Mouse (Mus musculus): Measurements from ENCODE around the gene Far2. TPM values are rescaled to one million over a fixed set of nuclear protein-coding genes. Genes with fewer than 3 reads are reported as not detected.

Far2 gene
- polyA plus RNA-seq, 1 experiment from 2014 or later = 2.1 TPM

DNA sequence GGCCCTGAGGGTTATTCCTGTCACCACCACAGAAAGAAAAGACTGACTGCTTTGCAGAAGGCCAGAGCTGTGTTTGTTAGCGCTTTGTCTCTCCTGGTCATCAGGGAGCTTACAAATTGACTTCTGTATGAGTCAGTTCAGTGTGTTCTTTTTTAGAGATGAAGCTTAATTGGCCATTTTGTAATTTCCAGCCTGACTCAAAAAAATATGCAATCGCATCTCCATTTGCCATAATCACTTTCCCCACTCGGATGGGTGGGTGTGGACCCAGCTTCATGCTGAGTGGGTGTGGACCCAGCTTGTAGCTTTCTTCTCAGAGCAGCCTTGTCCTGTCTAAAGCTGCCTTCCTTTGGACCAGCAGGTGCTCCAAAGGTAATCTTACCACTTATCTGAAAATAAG lies 26.5 kb downstream of the Far2 start:
- Histone ChIP-seq H3K27ac (ENCODE audit: low read depth, low read length) (no peak overlapping the region), H3K4me1 (ENCODE audit: control insufficient read depth, insufficient read depth, low read length) (no peaks in the 10 kb centered on the region), H3K4me2 (no peak overlapping the region), H3K36me3 (ENCODE audit: control insufficient read depth, insufficient read depth, low read length) (no peaks in the 10 kb centered on the region), H3K9me3 (ENCODE audit: control insufficient read depth, low read length) (no peaks in the 10 kb centered on the region), H3K9ac (ENCODE audit: low read length) (no peak overlapping the region), H3K4me3 (ENCODE audit: low read depth, low read length) (no peak overlapping the region), H3K27me3 (ENCODE audit: control insufficient read depth, insufficient read depth, low read length) (no peaks in the 10 kb centered on the region)
- 73% methylated on average over 3 of the region's 3 CpGs for WGBS
- ATAC-seq (ENCODE audit: low FRiP score) = no peak
- no peak for DNase-seq (ENCODE audit: low spot score, missing footprints)

DNA sequence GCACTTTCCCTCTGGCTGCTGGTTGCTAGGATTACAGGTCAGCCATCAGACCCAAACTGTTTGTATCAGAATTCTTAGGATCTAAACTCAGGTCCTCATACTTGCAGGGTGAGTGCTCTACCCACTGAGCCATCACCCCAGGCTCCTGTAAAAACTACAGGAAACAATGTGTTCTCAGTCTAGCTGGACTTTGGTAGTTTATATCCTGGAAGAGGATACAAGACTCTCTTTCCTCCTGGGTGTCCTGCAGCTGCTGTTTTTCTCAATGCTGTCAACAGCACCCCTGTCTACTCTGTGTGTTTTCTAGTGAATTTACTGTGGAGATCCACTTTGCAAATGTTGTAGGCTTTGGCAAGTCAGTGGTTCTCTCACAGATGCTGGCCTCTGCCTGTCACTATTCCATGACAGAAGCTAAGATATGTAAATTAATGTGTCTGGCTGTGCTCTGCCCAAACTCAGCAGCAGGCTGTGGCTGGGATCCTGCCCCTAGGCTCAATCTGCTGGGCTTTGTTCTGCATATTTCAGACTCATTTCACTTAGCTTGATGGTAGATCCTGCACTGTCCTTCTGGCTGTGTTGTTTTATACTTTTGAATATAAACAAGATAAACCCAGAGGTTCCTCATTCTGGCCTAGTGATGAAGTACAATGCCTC lies 27.3 kb downstream of the Far2 start:
- ATAC-seq (ENCODE audit: low FRiP score) = 0 out of 2 replicates have a peak, but pooled peaks have one; percentile 40
- H3K9me3 ChIP-seq (ENCODE audit: control insufficient read depth, low read length) = no peaks in the 10 kb centered on the region
- no peaks in the 10 kb centered on the region for H3K27me3 ChIP-seq (ENCODE audit: control insufficient read depth, insufficient read depth, low read length)
- H3K4me1 ChIP-seq (ENCODE audit: control insufficient read depth, insufficient read depth, low read length) = no peaks in the 10 kb centered on the region
- H3K9ac ChIP-seq (ENCODE audit: low read length) = no peak overlapping the region
- no peak overlapping the region for H3K4me3 ChIP-seq (ENCODE audit: low read depth, low read length)
- no peak overlapping the region for H3K27ac ChIP-seq (ENCODE audit: low read depth, low read length)
- DNase-seq (ENCODE audit: low spot score, missing footprints) = no peak
- H3K4me2 ChIP-seq = no peak overlapping the region
- H3K36me3 ChIP-seq (ENCODE audit: control insufficient read depth, insufficient read depth, low read length) = no peaks in the 10 kb centered on the region

DNA sequence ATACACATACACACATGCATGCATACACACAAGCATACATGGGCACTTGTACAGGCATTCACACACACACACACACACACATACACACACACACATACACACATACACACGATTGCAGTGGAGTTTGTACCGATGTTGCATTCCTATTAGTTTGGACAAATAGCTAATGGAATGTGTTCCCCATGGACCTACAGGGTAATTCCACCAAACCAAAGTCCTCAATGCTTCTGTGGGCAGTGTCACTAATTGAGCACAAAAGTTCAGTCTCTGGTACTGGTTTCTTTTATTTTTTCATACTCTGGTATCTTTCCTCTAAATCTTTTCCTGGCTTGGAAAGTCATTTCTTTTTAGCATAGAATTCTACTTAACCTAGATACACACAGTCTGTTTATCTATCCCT lies 36.8 kb downstream of the Far2 start:
- WGBS = 89% methylated on average over 2 of the region's 2 CpGs
- no peak for ATAC-seq (ENCODE audit: low FRiP score)

DNA sequence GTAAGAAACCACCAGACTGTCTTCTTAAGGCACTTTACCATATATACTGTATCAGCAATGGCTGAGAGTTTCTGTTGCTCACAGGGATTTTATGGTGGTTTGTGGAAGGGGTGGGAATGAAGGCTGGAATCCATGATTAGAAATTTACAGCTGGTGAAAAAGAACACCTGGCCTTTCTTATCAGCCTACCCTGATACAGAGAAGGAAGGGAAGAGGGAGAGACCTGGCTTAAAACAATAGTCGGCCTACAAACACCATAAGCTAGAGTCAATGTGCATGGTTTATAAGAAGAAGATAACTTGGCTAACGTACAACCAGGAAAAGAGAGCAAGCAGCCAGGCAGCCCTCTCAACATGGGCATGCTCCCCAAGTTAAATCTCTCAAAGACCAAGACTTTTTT lies 37.3 kb downstream of the Far2 start:
- ATAC-seq (ENCODE audit: low FRiP score) = no peak
- no peaks in the 10 kb centered on the region for H3K4me1 ChIP-seq (ENCODE audit: control insufficient read depth, insufficient read depth, low read length)

More for the DNA sequence above, 36.8 kb downstream of the Far2 start:
- Histone ChIP-seq H3K36me3 (ENCODE audit: control insufficient read depth, insufficient read depth, low read length) (no peaks in the 10 kb centered on the region), H3K27me3 (ENCODE audit: control insufficient read depth, insufficient read depth, low read length) (no peaks in the 10 kb centered on the region), H3K27ac (ENCODE audit: low read depth, low read length) (no peak overlapping the region), H3K9ac (ENCODE audit: low read length) (no peak overlapping the region), H3K4me3 (ENCODE audit: low read depth, low read length) (no peak overlapping the region), H3K4me2 (no peak overlapping the region), H3K9me3 (ENCODE audit: control insufficient read depth, low read length) (no peaks in the 10 kb centered on the region), H3K4me1 (ENCODE audit: control insufficient read depth, insufficient read depth, low read length) (no peaks in the 10 kb centered on the region)
- DNase-seq (ENCODE audit: low spot score, missing footprints) = no peak

DNA sequence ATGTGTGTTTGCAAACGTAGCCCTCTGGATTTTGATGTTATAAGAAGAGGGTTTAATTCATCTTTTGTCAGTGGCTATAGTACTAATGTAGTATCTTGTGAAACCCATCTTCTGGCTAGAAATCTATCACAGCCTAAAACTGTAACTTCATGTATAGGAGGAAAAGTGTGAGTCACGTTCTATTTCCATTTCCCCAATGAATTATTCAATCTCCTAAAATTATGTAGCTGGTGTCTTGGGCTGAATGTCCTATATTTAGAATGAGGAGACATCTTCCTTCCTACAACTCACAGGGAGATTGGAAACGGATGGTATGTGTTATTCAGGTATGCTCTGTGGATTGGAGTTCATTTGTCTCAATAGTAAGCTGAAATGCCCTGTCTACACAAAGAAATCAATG lies 50.0 kb downstream of the Far2 start:
- no peak for ATAC-seq (ENCODE audit: low FRiP score)
- no peak overlapping the region for H3K4me3 ChIP-seq (ENCODE audit: low read depth, low read length)
- H3K9ac ChIP-seq (ENCODE audit: low read length) = no peak overlapping the region
- no peaks in the 10 kb centered on the region for H3K27me3 ChIP-seq (ENCODE audit: control insufficient read depth, insufficient read depth, low read length)
- no peaks in the 10 kb centered on the region for H3K4me1 ChIP-seq (ENCODE audit: control insufficient read depth, insufficient read depth, low read length)
- WGBS = 83% methylated on average over 3 of the region's 3 CpGs
- H3K36me3 ChIP-seq (ENCODE audit: control insufficient read depth, insufficient read depth, low read length) = no peaks in the 10 kb centered on the region
- no peak for DNase-seq (ENCODE audit: low spot score, missing footprints)
- H3K4me2 ChIP-seq = no peak overlapping the region
- no peak overlapping the region for H3K27ac ChIP-seq (ENCODE audit: low read depth, low read length)
- no peaks in the 10 kb centered on the region for H3K9me3 ChIP-seq (ENCODE audit: control insufficient read depth, low read length)

More for the DNA sequence above, 37.3 kb downstream of the Far2 start:
- Histone ChIP-seq H3K27ac (ENCODE audit: low read depth, low read length) (no peak overlapping the region), H3K36me3 (ENCODE audit: control insufficient read depth, insufficient read depth, low read length) (no peaks in the 10 kb centered on the region), H3K9me3 (ENCODE audit: control insufficient read depth, low read length) (no peaks in the 10 kb centered on the region), H3K4me3 (ENCODE audit: low read depth, low read length) (no peak overlapping the region), H3K9ac (ENCODE audit: low read length) (no peak overlapping the region), H3K4me2 (no peak overlapping the region), H3K27me3 (ENCODE audit: control insufficient read depth, insufficient read depth, low read length) (no peaks in the 10 kb centered on the region)
- WGBS = 93% methylated on average over 2 of the region's 2 CpGs
- no peak for DNase-seq (ENCODE audit: low spot score, missing footprints)

DNA sequence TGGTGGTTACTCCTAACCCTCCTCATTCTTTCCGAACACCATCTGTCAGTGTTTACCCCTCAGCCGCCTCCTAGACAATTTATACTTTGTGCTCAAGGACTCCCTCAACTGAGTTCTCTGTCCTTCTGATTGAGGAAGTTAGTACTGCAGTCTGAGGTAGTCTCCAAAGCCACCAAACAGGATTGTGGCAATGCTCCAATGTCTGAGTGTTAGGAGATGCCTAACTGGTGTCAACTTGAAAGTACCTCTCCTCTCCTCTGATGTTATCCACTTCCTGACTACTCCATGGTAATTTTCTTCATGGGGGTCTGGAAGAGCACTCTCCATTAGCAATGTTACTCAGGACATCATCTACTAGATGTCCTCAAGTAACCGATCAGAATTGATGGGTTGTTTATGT lies 54.9 kb downstream of the Far2 start:
- H3K9me3 ChIP-seq (ENCODE audit: control insufficient read depth, low read length) = no peaks in the 10 kb centered on the region
- H3K4me1 ChIP-seq (ENCODE audit: control insufficient read depth, insufficient read depth, low read length) = no peaks in the 10 kb centered on the region
- WGBS = 91% methylated on average over 3 of the region's 3 CpGs
- no peak overlapping the region for H3K27ac ChIP-seq (ENCODE audit: low read depth, low read length)
- DNase-seq (ENCODE audit: low spot score, missing footprints) (no peak), ATAC-seq (ENCODE audit: low FRiP score) (no peak)
- H3K4me2 ChIP-seq = no peak overlapping the region
- H3K36me3 ChIP-seq (ENCODE audit: control insufficient read depth, insufficient read depth, low read length) = no peaks in the 10 kb centered on the region
- no peak overlapping the region for H3K4me3 ChIP-seq (ENCODE audit: low read depth, low read length)
- no peak overlapping the region for H3K9ac ChIP-seq (ENCODE audit: low read length)
- no peaks in the 10 kb centered on the region for H3K27me3 ChIP-seq (ENCODE audit: control insufficient read depth, insufficient read depth, low read length)

DNA sequence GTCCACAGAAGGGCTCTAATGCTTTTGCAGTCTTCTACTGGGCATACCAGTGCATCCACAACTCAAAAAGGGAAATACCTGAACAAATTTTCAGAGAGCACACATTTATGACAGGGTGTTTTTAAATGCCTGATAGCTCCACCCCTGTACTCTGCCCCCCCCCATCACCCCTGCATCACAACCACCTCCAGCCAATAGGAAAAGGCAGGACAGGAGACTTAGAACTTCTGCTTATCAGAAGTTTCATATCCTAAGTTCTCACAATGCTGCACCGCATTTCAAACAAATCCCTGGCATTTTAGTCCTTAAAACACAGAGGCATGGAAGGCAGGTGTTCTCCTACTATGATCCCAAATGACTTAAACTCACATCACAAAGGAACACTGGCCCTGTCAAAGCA lies 55.4 kb downstream of the Far2 start:
- no peak for DNase-seq (ENCODE audit: low spot score, missing footprints)
- Histone ChIP-seq H3K9me3 (ENCODE audit: control insufficient read depth, low read length) (no peaks in the 10 kb centered on the region), H3K36me3 (ENCODE audit: control insufficient read depth, insufficient read depth, low read length) (no peaks in the 10 kb centered on the region), H3K4me2 (no peak overlapping the region), H3K4me1 (ENCODE audit: control insufficient read depth, insufficient read depth, low read length) (no peaks in the 10 kb centered on the region), H3K4me3 (ENCODE audit: low read depth, low read length) (no peak overlapping the region), H3K9ac (ENCODE audit: low read length) (no peak overlapping the region), H3K27ac (ENCODE audit: low read depth, low read length) (no peak overlapping the region), H3K27me3 (ENCODE audit: control insufficient read depth, insufficient read depth, low read length) (no peaks in the 10 kb centered on the region)
- ATAC-seq (ENCODE audit: low FRiP score) = no peak
- 96% methylated on average over 1 of the region's 1 CpGs for WGBS

DNA sequence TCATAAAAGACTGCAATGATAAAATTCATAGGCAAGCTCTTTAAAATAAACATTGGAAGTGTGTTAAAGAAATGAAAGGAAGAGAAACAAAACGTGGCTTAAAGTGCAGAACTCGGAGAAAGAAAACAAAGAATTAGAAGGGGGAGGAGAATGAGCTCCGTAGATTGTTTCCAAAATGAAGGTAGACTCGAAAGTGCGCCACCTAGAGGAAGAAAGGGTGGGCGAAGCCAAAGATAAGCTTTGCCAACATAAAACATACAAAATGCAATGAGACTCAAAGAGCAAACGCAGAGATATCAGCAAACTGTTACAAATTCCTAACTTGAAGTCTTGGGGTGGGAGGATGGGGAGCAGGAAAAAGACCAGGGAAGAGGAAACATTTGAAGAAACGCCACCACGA lies 57.2 kb downstream of the Far2 start:
- no peaks in the 10 kb centered on the region for H3K27me3 ChIP-seq (ENCODE audit: control insufficient read depth, insufficient read depth, low read length)
- H3K27ac ChIP-seq (ENCODE audit: low read depth, low read length) = no peak overlapping the region
- no peaks in the 10 kb centered on the region for H3K36me3 ChIP-seq (ENCODE audit: control insufficient read depth, insufficient read depth, low read length)
- H3K9ac ChIP-seq (ENCODE audit: low read length) = no peak overlapping the region
- WGBS = 35% methylated on average over 9 of the region's 9 CpGs
- no peak overlapping the region for H3K4me2 ChIP-seq
- DNase-seq (ENCODE audit: low spot score, missing footprints) (peak; percentile 87), ATAC-seq (ENCODE audit: low FRiP score) (no peak)
- H3K9me3 ChIP-seq (ENCODE audit: control insufficient read depth, low read length) = no peaks in the 10 kb centered on the region
- no peak overlapping the region for H3K4me3 ChIP-seq (ENCODE audit: low read depth, low read length)
- no peaks in the 10 kb centered on the region for H3K4me1 ChIP-seq (ENCODE audit: control insufficient read depth, insufficient read depth, low read length)

DNA sequence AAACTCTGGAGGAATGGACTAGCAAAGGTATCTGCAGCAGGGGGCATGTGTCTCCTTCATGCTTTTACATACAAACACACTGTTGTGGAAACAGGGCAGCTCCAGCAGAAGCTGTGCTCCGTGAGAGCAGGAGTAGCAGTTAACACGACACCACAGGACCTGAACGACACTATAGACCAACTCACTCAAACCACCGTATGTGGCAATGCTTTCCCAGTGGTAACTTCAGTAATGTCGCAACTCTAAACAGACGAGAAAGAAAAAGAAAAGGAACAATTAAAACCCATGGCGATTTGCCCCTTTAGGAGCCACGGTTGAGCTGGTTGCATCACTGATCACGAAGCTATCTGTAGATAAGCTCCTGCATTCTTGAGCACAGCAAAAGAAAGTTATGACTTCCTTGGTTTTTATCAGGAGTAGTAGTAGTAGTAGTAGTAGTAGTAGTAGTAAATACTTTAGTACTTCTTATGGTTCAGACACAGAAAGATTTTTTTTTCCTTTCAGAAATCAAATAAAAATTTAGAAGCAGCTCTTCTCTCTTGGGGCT lies 58.7 kb downstream of the Far2 start:
- Histone ChIP-seq H3K27ac (ENCODE audit: low read depth, low read length) (no peak overlapping the region), H3K4me3 (ENCODE audit: low read depth, low read length) (no peak overlapping the region), H3K9me3 (ENCODE audit: control insufficient read depth, low read length) (no peaks in the 10 kb centered on the region), H3K4me1 (ENCODE audit: control insufficient read depth, insufficient read depth, low read length) (no peaks in the 10 kb centered on the region), H3K36me3 (ENCODE audit: control insufficient read depth, insufficient read depth, low read length) (no peaks in the 10 kb centered on the region), H3K4me2 (no peak overlapping the region), H3K27me3 (ENCODE audit: control insufficient read depth, insufficient read depth, low read length) (no peaks in the 10 kb centered on the region), H3K9ac (ENCODE audit: low read length) (no peak overlapping the region)
- WGBS = 74% methylated on average over 9 of the region's 9 CpGs
- no peak for DNase-seq (ENCODE audit: low spot score, missing footprints)
- ATAC-seq (ENCODE audit: low FRiP score) = no peak
